Mouse (Mus musculus) E14TG2a.4 (cell line): ENCODE results near the gene Nudt8.

Experiments used
- CTCF ChIP-seq: conservative IDR thresholded peaks from 2 replicates; pipeline ENCODE4 v1.5.1; 2014; ENCODE audit warnings: low read length
- NANOG ChIP-seq: IDR thresholded peaks from 2 replicates; pipeline ENCODE4 v1.6.1; 2014; ENCODE audit warnings: borderline replicate concordance, low read length, mixed read lengths
- POU5F1 ChIP-seq: IDR thresholded peaks from 2 replicates; pipeline ENCODE4 v1.6.1; 2014; ENCODE audit warnings: low read length, borderline replicate concordance

DNA sequence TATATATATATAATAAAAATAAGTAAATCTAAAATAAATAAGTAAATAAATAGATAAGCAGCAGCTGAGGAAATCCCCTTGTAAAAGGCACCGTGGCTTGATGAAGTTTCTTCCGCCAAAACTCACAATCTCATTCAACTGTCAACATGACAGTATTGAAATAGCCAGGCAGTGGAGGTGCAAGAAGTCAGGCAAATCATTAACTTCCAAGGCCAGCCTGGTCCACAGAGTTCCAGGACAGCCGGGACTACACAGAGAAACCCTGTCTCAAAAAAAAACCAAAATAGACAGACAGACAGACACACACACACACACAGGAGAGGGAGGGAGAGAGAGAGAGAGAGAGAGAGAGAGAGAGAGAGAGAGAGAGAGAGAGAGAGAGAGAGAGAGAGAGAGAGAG lies 32.9 kb downstream of the Nudt8 start:
- no peak for TF ChIP-seq CTCF
- no peak for TF ChIP-seq POU5F1
- TF ChIP-seq NANOG: no peak
